Comparison of ENCODE assay signal across 8 mouse cellular contexts in the genomic region with DNA sequence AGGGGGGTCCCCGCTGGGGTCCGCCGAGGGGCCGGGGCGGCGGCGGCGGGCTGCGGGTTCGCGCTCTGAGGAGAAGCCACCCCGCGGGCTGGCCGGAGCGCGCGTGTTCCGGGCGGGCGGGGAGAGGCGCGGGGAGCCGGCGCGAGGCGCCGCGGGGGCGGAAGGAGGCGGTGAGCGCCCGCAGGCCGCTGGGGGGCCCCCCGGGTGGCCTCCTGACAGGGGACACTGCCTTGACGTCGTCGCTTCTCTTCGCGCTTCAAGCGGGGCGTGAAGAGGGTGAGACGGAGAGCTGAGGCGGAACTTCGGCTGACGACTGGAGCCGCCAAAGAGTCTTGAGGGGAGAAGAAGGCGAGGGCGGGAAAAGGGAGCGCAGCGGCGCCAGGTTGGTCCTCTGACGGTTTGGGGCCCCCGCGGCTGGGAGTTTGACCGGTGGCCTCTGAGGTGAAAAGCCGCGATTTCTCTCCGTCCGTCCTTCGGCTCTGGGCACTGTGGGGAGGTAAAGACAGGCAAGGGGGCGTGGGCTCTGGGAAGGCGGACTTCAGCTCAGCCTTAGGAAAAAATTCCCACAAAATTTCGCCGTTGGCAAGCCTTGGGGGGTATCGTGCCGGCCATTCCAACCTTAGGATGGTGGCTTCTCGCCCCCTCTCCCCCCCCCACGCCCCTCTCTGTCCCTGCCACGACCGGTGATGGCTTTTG. TPM values are rescaled to one million over a fixed set of nuclear protein-coding genes. Genes with fewer than 3 reads are reported as not detected.
A peak's percentile ranks its signal among the peaks of the same experiment; 100 is the strongest.
DNase-seq lines count a peak whose midpoint lies in the region; ATAC-seq and TF ChIP-seq lines count a peak whose summit lies in the region.

No protein-coding gene starts in this region.

- H3K4me3 ChIP-seq in kidney, postnatal 0 days (replicated peaks; ENCODE audit: low read depth, low read length) = peak overlapping the region; percentile 34
- peak overlapping the region; percentile 55 for H3K4me3 ChIP-seq in embryonic facial prominence, embryonic 10.5 days
- H3K4me3 ChIP-seq in hindbrain, embryonic 16.5 days (ENCODE audit: low read length) = peak overlapping the region; percentile 55
- peak overlapping the region; percentile 53 for H3K4me3 ChIP-seq in midbrain, embryonic 16.5 days (ENCODE audit: low read depth, low read length)

- ATAC-seq in kidney, postnatal 0 days (replicated peaks; ENCODE audit: low FRiP score, low read depth) = peak; percentile 40; the same call in 1 of the 2 replicates
- ATAC-seq in hindbrain, embryonic 16.5 days = peak; percentile 34; the same call in 1 of the 2 replicates
- ATAC-seq in midbrain, embryonic 16.5 days = peak; percentile 80
- ATAC-seq in frontal cortex, adult (ENCODE audit: low TSS enrichment) = no peak

- H3K27ac ChIP-seq in kidney, postnatal 0 days = no peak overlapping the region
- peak overlapping the region; percentile 51; the same call in 1 of the 2 replicates for H3K27ac ChIP-seq in embryonic facial prominence, embryonic 10.5 days (replicated peaks)
- no peak overlapping the region for H3K27ac ChIP-seq in hindbrain, embryonic 16.5 days (ENCODE audit: low read depth, low read length)
- no peak overlapping the region for H3K27ac ChIP-seq in midbrain, embryonic 16.5 days (ENCODE audit: low read length)

- H3K9me3 ChIP-seq in kidney, postnatal 0 days (replicated peaks; ENCODE audit: low read length) = no peaks in the 10 kb centered on the region
- H3K9me3 ChIP-seq in embryonic facial prominence, embryonic 10.5 days = peaks cover 4% of the 10 kb centered on the region; the same call in 1 of the 2 replicates
- H3K9me3 ChIP-seq in hindbrain, embryonic 16.5 days (ENCODE audit: control insufficient read depth, low read length) = peaks cover 2% of the 10 kb centered on the region; the same call in 1 of the 2 replicates
- no peaks in the 10 kb centered on the region for H3K9me3 ChIP-seq in midbrain, embryonic 16.5 days (replicated peaks; ENCODE audit: control insufficient read depth, low read length, poor library complexity, severe bottlenecking)

- 21% methylated on average over 53 of the region's 70 CpGs for WGBS in kidney, postnatal 0 days
- WGBS in embryonic facial prominence, embryonic 10.5 days = 28% methylated on average over 70 of the region's 70 CpGs
- 37% methylated on average over 28 of the region's 70 CpGs for WGBS in hindbrain, embryonic 16.5 days
- 16% methylated on average over 45 of the region's 70 CpGs for WGBS in midbrain, embryonic 16.5 days

- H3K4me1 ChIP-seq in kidney, postnatal 0 days (replicated peaks; ENCODE audit: insufficient read depth, low read length) = no peaks in the 10 kb centered on the region
- H3K4me1 ChIP-seq in embryonic facial prominence, embryonic 10.5 days = no peaks in the 10 kb centered on the region
- H3K4me1 ChIP-seq in hindbrain, embryonic 16.5 days (ENCODE audit: control insufficient read depth, insufficient read depth, low read depth, low read length) = no peaks in the 10 kb centered on the region
- H3K4me1 ChIP-seq in midbrain, embryonic 16.5 days (ENCODE audit: control insufficient read depth, insufficient read depth, low read length) = no peaks in the 10 kb centered on the region

- DNase-seq in kidney, postnatal 0 days (ENCODE audit: low spot score) = peak; percentile 1
- DNase-seq in kidney, adult 8-10 months = no peak
- peak; percentile 43 for DNase-seq in embryonic facial prominence, embryonic 10.5 days (ENCODE audit: low spot score)
- no peak for DNase-seq in urinary bladder, postnatal 14 days (ENCODE audit: low spot score)
- no peak for DNase-seq in layer of hippocampus, adult 9-11 months

- no peak overlapping the region for H3K9ac ChIP-seq in kidney, postnatal 0 days (ENCODE audit: low read depth, low read length)
- H3K9ac ChIP-seq in hindbrain, embryonic 16.5 days (ENCODE audit: low read depth, low read length) = peak overlapping the region; percentile 57
- peak overlapping the region; percentile 44; the same call in 1 of the 2 replicates for H3K9ac ChIP-seq in midbrain, embryonic 16.5 days (ENCODE audit: low read depth, low read length)

- no peaks in the 10 kb centered on the region for H3K27me3 ChIP-seq in kidney, postnatal 0 days (ENCODE audit: insufficient read depth, low read length)
- peaks cover 29% of the 10 kb centered on the region for H3K27me3 ChIP-seq in embryonic facial prominence, embryonic 10.5 days (replicated peaks; ENCODE audit: low read depth, poor library complexity, severe bottlenecking)
- H3K27me3 ChIP-seq in hindbrain, embryonic 16.5 days (replicated peaks; ENCODE audit: control insufficient read depth, insufficient read depth, low read length) = no peaks in the 10 kb centered on the region
- no peaks in the 10 kb centered on the region for H3K27me3 ChIP-seq in midbrain, embryonic 16.5 days (ENCODE audit: control insufficient read depth, insufficient read depth, low read depth, low read length)

- TF ChIP-seq CTCF in kidney, postnatal 0 days (IDR thresholded peaks at IDR 0.05; ENCODE audit: low read depth) = no peak

- H3K4me2 ChIP-seq in kidney, postnatal 0 days (ENCODE audit: low read length) = peak overlapping the region; percentile 65
- peak overlapping the region; percentile 70 for H3K4me2 ChIP-seq in hindbrain, embryonic 16.5 days (ENCODE audit: low read length)
- peak overlapping the region; percentile 72 for H3K4me2 ChIP-seq in midbrain, embryonic 16.5 days (ENCODE audit: low read length)

- H3K36me3 ChIP-seq in kidney, postnatal 0 days (ENCODE audit: insufficient read depth, low read length) = no peaks in the 10 kb centered on the region
- no peaks in the 10 kb centered on the region for H3K36me3 ChIP-seq in embryonic facial prominence, embryonic 10.5 days (replicated peaks)
- H3K36me3 ChIP-seq in hindbrain, embryonic 16.5 days (ENCODE audit: control insufficient read depth, insufficient read depth, low read length) = no peaks in the 10 kb centered on the region
- H3K36me3 ChIP-seq in midbrain, embryonic 16.5 days (ENCODE audit: control insufficient read depth, insufficient read depth, low read length) = no peaks in the 10 kb centered on the region

RNA-seq across cellular contexts. Expression of a gene that starts 4.0 kb away (rescaled TPM):
- 0.17 TPM in 1 of 2 replicates, not detected in the other for polyA plus RNA-seq in kidney, postnatal 0 days (2015; fragmentation: Nextera tagmentation; extraction: Ambion mirVana)
- 0.30 and 0.71 TPM in 2 replicates for polyA plus RNA-seq in embryonic facial prominence, embryonic 10.5 days (2016; fragmentation: Nextera tagmentation; extraction: Ambion mirVana)
- 0.36 and 0.41 TPM in 2 replicates for polyA plus RNA-seq in hindbrain, embryonic 16.5 days (2015; fragmentation: Nextera tagmentation; extraction: Ambion mirVana)
- polyA plus RNA-seq in midbrain, embryonic 16.5 days (2015; fragmentation: Nextera tagmentation; extraction: Ambion mirVana) = 0.30 and 0.74 TPM in 2 replicates

Comparison
In these comparisons a context has a peak if more than half of its experiments do, and no peak if none do; other contexts are left out.
1. DNase-seq: peak in kidney, postnatal 0 days (single experiment) and embryonic facial prominence, embryonic 10.5 days (single experiment); none in kidney, adult 8-10 months (0 of 2), urinary bladder, postnatal 14 days (single experiment) and layer of hippocampus, adult 9-11 months (single experiment).
2. Peak in every context shown above with its lines, with median percentiles within 50 percentile points of each other: H3K4me2 ChIP-seq and H3K4me3 ChIP-seq.